Mouse (Mus musculus): ENCODE results near the gene Palld.

The Palld gene

DNA sequence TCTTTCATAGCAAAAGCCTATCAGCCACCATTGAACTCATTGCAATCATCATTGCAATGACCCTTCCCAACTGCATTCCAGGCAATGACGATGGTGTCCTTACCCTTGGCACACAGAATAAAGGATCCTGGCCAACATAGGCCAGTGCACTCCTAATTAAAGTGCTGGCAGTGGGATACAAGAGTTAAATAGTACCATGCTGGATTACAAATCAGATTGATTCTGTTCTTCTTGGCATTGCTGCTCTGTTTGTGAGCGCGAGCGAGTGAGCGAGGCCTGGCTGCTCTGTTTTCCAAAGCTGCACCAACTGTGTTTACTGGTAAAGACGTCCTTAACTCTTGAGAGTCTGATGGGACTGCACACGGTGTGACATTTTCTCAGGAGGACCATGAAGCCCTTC is 37.1 kb downstream of the Palld start:
- no peak for DNase-seq (ENCODE audit: low spot score in 2 of 2)

DNA sequence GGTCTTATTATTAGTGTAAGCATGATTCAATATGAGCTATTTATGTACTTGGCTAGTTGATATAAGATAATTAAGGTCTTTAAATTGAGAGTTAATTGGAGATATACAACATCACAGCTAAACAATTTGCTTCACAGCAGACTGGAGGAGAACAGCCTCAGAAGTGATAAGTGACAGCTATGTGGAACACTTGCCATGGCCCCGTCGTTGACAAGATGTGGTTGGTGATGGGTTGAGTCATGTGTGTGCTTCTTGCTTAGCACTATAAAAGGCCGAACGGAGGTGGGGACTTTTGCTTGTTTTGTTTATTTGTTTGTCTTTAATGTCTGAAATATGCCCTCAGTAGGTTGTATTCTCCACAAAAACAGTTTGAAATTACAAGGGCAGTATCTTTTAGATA is 51.2 kb downstream of the Palld start:
- DNase-seq (ENCODE audit: low spot score in 2 of 2), result no peak

DNA sequence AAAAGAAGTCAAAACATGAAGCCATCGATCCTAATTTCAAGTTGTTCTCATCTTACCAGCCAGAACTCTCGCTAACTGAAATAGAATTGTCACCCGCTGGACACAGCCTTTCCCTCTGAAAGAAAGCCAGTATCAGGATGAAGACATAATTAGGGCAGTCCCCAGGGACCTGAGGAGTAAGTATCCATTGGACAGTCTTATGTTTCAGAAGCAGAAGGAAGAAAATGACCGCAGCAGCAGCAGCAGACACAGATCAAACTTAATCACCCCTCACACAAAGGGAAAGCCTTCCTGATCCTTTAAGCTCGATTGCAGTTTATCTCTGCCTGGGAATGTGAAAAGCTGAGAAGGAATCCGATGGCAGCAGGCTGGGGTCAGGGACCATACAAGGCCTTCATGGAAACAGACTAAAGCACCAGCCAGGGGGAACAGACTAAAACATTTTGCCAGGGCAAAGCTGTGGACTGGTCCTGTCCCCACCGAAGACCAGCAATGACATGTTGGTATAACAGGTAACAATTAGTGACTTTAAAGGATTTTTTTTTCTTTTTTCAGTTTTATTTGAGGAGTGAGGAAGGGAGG is 53.8 kb downstream of the Palld start:
- no peak for DNase-seq (ENCODE audit: low spot score in 2 of 2)

DNA sequence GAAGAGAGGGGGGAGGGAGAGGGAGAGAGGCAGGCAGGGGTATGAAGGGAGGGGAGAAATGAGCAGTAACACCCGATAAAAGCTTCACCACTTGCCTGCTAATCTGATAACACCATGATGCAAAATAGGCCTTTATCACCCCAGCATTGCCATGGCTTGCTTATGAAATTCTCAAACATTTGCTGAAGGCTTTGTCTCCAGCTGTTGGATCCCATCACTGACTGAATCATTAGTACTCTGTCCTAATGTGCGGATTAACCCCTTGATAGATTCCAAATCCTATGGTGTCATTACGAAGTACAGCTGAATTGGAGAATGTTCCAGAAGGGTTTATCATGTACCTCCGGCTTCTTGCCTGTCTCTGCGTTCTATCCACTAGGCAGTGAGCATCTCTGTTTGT is 55.0 kb downstream of the Palld start:
- DNase-seq (ENCODE audit: low spot score in 2 of 2), result no peak

DNA sequence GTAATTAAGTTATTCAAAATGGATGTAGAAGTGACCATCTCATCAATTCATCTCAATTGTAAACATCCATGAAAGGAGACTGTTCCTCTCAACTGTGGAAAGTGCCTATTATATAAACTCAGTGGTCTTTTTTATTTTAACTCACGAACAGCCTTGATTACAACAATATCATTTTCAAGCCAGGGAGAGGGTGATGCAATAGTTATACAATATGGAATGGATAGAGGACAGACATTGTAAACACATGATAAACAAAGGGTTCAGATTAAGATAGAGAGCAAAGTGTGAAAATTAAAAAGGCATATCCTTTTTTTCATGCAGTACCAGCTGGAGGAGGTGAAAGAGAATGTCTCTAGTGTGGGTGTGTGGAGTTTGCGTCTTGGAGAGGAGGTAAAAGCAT is 57.5 kb downstream of the Palld start:
- DNase-seq (ENCODE audit: low spot score in 2 of 2), result no peak

DNA sequence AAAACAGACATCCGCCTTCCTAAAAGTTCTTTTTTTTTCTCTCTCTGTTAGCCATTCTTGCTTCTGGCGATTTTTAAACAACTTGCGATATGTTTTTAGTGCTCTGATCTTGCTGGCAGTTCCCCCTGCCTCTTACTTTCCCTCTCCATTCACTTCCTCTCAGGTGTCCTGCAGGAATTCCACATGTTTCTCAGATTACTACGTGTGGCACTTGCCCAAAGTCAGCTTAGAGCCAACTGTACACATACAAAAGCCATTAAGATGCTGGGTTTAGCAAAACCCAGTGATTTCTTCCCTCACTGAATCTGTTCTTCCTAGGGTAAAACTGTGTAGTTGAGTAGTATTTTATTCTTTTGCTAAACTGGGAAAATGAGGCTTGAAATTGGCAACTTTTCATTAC is 57.9 kb downstream of the Palld start:
- no peak for DNase-seq (ENCODE audit: low spot score in 2 of 2)

DNA sequence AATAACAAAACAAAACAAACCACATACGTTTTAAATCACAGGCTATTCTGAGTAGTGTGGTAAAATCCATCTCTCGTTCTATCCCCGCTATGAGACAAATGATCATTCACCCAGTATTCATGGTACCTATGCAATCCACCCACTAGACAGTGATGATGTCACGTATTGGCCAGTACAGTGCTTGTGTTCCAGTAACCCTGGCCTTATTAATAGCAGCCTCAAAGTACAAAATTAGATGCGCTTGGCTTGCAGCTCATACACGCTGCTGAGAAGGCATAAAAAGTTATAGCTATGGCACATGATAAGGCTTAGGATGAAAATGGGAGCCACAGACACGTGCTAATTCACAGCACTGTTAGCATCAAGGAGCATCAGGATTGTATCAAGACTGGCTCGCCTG is 58.7 kb downstream of the Palld start:
- no peak for DNase-seq (ENCODE audit: low spot score in 2 of 2)

DNA sequence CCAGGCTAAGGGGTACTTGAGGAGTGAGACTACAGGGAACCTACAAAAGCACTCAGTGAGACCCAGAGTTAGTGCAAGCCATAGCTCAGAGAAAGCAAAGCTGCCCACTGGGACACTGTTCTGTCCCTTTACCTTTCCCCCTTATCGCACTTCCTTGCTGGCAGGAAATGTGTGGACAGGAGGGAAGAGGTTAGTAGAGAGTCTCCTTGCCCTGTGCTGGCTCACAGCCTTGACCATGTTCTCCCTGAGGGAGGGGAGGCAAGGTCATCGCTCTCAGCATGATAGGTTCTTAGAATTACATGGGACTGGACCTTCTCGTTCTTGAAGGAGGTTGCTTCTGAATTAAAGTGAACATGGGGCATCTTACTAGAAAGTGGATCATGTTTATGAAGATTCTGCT is 69.3 kb downstream of the Palld start:
- no peak for DNase-seq (ENCODE audit: low spot score in 2 of 2)

DNA sequence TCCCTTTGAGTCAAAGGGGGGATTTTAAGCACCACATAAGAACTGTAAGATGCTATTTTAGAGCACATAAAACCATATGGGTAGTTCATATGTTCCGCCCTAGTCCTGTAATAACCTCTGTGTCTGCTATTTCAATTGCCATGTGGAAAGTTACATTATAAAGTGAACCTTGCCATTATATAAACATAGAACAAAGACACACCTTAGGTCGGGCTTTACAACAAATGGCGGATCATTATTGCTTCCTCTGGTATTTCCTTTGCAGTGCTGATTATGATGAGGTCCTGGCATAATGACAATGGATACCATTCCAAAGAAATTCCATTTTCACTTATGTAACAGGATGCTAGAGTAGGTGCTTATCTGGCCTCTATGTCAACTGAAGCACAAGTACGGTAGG is 70.5 kb downstream of the Palld start:
- no peak for DNase-seq (ENCODE audit: low spot score in 2 of 2)

DNA sequence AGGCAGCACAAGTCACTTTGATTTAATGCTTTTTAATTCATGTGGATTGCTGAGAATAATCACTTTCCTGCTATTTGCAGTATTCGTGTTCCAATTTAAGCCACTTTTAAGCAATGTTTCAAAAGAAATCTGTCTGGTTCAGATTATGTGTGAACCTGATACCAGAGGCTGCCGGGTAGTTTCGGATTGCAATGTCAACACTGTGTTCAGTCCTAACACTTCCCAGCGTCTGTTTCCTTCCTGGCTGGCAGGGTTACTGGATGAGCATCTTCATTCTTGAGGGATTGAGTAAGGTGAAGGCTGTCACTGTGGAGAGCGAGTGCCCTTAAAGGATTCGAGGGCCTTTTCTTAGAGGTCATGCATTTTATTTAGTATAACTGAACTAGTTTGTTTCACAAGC is 71.7 kb downstream of the Palld start:
- DNase-seq (ENCODE audit: low spot score in 2 of 2), result no peak

DNA sequence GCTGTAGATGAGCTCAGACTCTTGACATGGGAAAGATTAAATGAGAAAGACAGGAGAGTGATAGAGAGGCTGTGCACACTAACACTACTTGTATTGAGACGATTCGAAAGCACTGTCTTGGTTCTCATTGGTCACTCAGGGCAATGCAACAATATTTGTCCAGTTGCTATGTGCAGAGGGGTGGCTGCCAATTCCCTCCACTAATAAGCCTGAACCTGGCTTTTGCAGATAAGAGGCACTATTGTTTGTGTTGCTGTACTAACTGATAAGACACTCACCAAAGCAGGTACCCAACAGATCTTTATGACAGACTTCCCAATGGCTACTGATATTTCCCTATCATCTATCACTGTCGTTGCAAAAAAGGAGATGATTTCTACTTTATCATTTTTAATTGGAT is 77.9 kb downstream of the Palld start:
- no peak for DNase-seq (ENCODE audit: low spot score in 2 of 2)

DNA sequence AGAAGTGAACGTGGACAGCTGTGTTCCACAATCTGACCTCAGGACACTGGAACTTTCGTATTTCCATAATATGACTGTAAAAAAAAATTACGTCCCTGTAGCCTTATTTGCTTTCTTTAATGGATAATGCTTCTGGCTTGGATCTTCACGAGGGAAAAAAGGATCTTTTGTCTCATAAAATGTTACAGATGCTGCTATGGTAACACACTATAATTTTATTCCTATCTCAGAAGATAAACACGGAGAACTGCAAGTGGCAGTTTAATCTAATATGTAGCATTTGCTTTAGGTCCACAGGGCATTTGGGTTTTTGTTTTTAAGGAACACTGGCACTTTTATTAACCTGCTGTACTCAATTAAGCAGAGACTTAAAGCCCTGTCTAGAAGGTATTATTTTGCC is 79.3 kb downstream of the Palld start:
- no peak for DNase-seq (ENCODE audit: low spot score in 2 of 2)

DNA sequence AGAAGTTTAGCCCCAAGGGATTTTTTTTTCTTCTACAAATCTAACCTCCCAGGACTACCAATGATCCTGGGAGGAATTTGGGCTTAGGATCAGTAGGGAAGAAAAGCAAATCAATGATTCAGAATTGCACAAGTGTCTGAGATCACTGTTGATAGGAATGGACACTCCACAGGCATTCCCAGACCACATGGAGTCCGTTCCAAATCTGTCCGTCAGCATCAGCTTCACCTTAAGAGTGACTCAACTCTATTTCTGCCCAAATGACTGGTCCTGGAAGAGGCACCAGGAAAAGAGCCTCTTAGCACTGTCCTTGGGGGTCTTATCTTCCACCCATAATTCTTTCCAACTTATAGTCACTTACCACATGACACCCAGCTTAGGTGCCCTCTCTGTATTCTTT is 98.7 kb downstream of the Palld start:
- no peak for DNase-seq (ENCODE audit: low spot score in 2 of 2)

DNA sequence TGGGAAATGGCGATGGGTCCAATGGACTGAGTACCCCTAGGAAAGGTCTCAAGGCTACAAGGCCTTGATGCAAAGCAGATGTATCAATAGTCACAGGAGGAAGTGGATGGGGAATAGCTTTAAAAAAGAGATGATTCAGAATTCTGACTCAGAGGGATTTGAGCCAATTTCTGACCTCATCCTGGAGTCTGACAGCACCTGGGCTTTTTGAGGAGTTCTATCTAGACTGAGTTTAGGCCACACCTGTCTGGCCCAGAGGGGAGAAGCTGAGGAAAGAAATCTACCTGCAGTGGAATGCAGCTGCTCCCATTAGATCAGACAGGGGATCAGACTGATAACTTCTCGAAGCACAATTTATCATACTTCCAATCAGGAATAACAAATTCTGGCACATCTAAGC is 99.7 kb downstream of the Palld start:
- no peak for DNase-seq (ENCODE audit: low spot score in 2 of 2)

DNA sequence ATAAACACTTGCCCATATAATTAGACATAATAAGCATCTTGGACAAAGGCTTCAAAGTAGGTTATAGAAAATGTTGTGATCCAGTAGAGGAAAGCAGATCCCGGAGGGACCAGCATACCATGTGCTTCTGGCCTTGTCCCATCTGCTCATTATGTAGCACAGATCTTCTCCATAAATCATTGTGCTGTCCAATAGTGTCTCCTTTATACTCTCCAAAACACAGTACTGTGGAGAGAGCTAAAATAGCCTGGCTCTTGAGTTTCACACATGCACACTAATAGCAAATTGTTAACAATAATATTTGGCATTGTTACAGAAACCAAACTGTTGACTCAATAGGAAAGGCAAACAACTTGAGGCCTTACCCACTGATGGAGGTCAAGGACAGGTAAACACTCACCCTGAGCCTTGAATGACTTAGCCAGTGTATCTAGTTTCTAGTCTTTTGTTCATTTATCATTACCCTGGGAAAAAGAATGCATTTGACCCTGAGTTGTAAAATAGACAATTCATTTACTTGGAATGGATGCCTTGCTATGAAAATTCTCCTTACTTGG is 105.0 kb downstream of the Palld start:
- DNase-seq (ENCODE audit: low spot score in 2 of 2), result no peak

DNA sequence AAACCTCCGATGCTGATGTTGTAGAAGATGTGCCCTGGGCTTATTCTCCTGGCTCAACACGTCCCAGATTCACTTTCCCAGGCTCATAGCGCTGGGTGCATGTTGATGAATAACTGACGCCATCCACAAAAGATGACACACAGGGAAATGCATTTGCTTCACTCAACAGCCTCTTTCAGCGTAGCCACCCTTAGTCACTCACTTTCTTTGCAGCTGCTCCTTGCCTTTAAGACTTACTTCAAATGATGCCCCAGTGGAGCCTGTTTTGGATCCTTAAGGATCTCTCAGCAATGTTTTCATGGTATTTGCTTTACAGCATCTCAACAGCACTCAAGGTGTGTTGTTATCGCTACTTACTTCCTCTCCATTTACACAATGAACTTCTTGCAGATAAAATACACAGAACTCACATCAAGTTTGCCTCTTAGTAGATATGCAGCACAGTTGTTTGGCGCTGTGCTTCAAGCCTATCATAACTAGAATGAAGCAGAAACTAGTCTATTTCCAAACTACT is 105.9 kb downstream of the Palld start:
- no peak for DNase-seq (ENCODE audit: low spot score in 2 of 2)

DNA sequence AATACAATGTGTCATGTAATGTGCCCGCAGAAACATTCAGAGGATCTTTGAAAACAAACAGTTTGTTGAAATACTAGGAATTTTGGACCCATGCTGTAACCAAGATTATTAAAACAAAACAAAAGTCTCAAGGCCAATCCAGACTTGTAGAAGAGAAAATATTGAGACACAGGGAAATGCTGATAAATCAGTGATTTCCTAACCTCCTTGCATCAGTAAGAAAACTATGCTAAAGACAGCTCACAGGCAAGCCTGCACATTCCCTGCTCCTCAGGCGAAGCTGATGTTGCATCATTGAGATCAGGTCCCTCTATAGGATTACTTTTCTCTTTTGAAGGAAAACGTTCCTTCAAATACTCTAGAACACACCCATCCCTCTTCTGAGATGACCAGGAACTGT is 112.5 kb downstream of the Palld start:
- no peak for DNase-seq (ENCODE audit: low spot score in 2 of 2)

DNA sequence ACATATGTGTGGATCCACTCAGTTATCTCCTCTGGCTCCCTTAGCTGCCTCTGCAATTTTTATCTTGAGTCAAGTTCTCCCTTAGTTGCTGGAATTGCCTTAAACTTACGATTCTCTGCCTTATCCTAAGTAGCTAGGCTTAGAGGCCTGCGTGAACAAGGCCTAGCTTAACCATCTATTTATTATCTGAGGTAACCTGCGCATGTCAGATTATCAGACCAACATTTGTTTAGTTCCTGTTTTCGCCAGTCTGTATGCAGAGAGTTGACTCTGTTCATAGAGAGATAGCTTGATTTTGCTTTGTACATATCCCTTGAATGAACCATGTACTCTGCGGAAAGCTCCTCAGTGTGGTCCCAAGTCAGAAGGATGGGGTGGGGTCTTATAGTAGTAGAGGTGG is 113.2 kb downstream of the Palld start:
- no peak for DNase-seq (ENCODE audit: low spot score in 2 of 2)

DNA sequence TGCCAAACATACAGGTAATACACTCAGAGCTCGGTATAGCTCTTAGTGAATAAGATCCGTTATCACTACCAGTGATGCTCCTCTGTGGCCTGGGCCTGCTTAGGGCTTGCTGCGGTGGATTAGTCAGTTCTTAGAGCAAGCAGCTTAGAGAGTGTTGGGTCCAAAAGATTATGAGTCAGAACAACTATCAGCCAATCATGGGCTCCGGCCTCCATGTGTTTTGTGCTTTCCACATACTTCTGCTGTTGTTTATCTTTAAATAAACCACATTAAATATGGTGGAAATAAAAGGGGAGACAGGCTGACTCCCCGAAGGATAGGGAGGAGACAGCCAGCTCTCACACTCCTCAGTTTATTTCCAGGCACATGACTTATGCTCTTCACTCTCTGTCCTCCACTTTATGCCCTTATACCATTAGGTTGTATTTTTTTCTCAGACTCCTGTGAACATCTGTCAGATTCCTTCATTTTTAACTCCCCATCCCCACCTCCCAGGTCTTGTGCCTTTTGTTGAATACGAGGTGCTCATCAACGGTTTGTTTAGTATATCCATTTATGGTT is 119.5 kb downstream of the Palld start:
- DNase-seq (ENCODE audit: low spot score in 2 of 2), result no peak

DNA sequence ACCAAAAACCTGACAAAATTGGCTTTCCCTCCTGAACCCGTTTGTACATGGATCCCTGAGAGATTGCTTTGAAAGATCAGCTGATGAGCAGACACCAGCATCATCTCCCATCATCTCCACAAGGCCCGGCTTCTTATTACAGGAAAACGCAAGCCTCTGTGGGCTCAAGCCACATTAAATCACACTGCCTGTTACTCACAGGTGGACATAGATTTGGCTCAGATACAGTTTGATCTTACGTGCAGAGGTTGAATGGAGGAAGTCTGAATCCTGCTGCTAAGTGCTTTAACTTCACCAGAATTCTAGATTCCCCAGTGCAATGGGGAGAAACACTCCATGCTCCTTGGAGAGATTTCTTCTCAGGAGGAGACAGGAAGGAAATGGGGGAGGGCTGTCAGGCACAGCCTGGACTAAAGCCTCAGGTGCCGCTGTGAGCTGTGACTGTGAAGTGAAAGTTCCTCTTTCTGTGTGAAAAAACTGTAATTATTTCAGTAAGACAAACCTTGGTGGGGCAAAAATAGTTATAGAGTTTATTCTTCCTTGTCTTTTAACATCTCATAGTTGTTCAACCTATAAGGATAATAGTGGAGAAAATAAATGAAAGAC is 121.7 kb downstream of the Palld start:
- no peak for DNase-seq (ENCODE audit: low spot score in 2 of 2)

DNA sequence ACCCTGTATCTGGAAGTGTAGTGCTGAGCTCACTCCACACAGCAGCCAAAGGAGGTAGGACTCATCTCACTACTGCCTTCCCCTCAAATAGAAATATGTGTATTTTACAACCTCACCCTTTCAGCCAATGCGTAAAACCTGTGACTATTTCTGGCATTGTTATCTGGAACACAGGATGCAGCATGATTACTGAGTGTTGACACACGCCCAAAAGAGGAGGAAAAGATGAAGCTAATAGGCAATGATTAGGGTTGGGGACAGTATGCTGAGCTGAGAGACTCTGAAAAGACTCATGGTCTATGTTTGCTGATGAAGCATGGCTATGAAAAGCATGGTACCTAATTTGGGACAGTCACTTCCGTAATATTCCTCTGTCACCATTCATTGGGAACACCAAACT is 124.3 kb downstream of the Palld start:
- no peak for DNase-seq (ENCODE audit: low spot score in 2 of 2)

DNA sequence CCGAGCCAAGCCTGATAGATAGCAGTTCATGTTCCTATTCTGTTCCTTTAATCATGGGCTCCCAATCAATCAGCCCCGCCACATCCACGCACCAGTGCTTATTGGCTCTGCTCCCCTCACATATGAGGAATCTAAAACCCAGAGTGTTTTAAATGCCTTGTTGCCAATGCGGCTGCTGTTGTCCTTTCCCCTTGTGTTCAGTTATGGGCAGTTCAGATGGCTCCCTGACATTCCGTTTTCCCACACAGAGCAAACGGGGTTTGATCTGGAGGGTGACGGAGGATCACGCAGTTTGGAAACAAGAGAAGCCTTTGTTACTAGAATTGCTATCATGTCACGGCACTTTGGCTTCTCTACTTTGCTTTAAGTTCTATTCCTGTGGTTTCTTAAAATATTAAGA is 125.9 kb downstream of the Palld start:
- DNase-seq (ENCODE audit: low spot score in 2 of 2), result no peak

DNA sequence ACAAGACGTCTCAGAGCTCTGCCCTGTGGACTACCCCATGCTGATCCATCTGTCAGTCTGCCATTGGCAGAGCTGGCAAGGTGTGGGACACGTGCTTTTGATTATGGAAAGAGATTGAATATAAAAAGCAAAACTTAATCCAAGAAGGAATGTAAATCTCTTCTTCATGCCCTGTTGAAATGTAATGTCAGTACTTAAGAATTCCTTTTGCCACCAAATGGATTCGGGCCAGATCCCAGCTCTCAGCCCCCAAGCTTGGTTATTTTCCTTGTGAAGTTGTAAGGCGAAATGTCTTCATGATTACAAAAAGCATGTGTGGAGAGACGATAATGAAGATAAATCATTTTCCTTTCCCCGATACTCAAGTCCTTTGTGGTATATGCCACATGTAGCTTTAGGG is 126.6 kb downstream of the Palld start:
- DNase-seq (ENCODE audit: low spot score in 2 of 2), result no peak
